Mouse (Mus musculus) kidney, adult 2 months (tissue): Measurements from ENCODE around the gene Cdh13.

Experiments
- CTCF ChIP-seq: fragments of 200-500 bp; conservative IDR thresholded peaks from 2 replicates; pipeline ENCODE4 v1.5.1; 2011; ENCODE audit warnings: low read depth, mild to moderate bottlenecking, control low read depth, low read length, moderate library complexity, mixed read lengths; ENCODE audit not compliant: insufficient read depth, insufficient read length
- POLR2A ChIP-seq: fragments of 200-500 bp; IDR thresholded peaks from one replicate; pipeline ENCODE4 v1.6.1; 2011; ENCODE audit warnings: low read depth, low read length, control low read depth

- TF ChIP-seq CTCF = peak; percentile 75
- no peak for TF ChIP-seq POLR2A
Measured at GRCm38 (mm10) chr8:119358836-119359235, 1075.3 kb downstream of the Cdh13 start.
